Mouse (Mus musculus): ENCODE measurements around the gene Olfr1109.

Gene Olfr1109

DNA sequence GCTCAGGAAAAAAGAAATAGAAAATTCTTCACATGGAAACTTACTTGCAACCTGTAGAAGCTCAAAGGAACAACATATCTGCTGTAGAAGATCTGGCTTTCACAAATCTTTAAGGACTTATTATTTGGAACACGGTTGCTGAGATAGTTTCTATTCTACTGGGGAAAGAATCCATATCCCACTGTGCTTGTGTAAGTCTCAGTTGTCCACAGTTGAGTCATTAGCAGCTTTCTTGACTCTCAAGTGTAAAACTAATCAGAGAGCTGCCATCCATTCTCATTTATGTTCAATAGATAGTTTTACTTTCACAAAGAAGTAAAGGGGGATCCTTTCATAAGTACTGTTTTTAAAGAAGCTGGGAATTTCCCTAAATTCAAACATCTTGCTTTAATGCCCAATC, at the start of gene Olfr1109:
Gene Olfr1109, minus strand, starts transcription at position 101 of the 400 bp plus-strand sequence.
- no peak for ATAC-seq (ENCODE audit: insufficient number of reproducible peaks, low FRiP score, low TSS enrichment)

DNA sequence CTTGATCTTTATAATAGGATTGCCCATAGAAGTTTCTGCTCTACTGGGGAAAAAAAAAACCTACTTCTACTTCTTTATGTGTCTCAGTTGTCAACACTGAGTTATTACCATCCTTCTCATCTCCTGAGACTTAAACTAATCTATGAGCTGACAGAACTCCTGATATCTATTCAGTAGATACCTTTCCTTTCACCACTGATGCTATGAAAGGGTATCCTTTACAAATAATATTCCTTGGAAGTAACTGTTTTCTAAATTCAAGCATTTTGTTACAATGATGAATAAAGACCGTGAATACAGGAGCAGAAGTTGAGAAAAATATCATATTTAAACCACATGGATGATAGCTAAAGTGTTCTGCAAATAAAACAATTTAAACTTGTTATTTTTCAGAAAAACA, 44.4 kb upstream of the Olfr1109 start, which contains the start of gene Olfr1110:
Gene Olfr1110, minus strand, starts transcription at position 101 of the 400 bp plus-strand sequence.
- no peak for ATAC-seq (ENCODE audit: insufficient number of reproducible peaks, low FRiP score, low TSS enrichment)

DNA sequence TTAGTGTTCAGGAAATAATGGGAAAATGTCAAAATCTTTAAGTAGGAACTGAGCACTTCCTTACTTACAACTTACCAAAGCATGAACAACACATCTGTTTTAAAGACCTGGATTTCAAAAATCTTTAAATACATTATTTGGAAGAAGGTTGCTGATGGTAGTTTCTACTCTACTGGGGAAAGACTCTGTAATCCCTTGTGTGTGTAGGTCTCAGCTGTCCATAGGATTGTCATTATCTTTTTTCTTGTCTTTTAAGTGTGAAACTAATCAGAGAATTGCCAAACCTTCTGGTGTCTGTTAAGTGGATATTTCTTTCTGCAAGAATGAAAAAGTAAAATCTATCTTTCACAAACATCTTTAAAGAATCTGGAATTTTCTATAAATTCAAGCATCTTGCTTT, 18.7 kb upstream of the Olfr1109 start, which contains the start of gene Olfr259:
Gene Olfr259, minus strand, starts transcription at position 101 of the 400 bp plus-strand sequence.
- no peak for ATAC-seq (ENCODE audit: insufficient number of reproducible peaks, low FRiP score, low TSS enrichment)

DNA sequence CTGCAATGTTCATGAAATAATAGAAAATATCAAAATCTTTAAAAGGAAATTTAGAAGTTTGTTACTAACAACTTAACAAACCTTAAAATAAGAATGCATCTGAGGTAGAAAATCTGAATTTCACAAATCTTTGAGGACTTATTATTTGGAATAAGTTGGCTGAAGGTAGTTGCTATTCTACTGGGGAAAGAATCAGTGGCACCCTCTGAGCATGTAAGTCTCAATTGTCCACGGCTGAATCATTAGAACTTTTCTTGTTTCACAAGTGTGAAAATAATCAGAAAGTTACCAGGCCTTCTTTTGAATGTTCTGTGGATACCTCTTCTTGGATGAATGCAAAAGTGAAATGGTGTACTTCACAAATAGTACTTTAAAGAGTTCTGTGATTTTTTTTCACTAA, 20.1 kb downstream of the Olfr1109 start, which contains the start of gene Olfr1107:
Gene Olfr1107, minus strand, starts transcription at position 101 of the 400 bp plus-strand sequence.
- ATAC-seq (ENCODE audit: insufficient number of reproducible peaks, low FRiP score, low TSS enrichment): no peak

DNA sequence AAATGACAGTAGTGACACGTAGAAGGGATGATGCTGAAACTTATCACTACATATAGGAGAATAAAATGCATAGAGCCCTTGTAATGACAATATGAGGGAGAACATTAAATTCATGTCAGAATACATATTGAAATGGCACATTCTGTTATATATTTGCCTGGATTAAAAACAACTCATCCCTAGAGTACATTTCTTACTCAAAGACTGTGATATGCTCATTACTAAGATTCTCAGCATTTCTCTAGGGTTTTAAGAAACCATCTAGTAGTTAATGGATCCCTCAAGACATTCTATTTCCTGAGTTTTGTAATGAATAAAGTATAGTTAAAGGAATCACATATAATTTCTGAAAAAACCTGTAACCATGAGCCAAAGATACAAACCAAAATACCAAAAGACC, 43.6 kb downstream of the Olfr1109 start, which contains the start of gene Olfr1106:
Gene Olfr1106, minus strand, starts transcription at position 101 of the 400 bp plus-strand sequence.
- ATAC-seq (ENCODE audit: insufficient number of reproducible peaks, low FRiP score, low TSS enrichment): no peak

Data from cerebellum, adult (tissue).